Mouse (Mus musculus): ENCODE measurements around the gene Pmf1. TPM values are rescaled to one million over a fixed set of nuclear protein-coding genes. Genes with fewer than 3 reads are reported as not detected.
"Not testable (repeated sequence)": the region's sequence is repeated elsewhere in the genome, so short reads cannot be mapped to it uniquely, and the experiment has no call there.

The Pmf1 gene
- polyA plus RNA-seq, 1 experiment from 2014 or later = 127 TPM

DNA sequence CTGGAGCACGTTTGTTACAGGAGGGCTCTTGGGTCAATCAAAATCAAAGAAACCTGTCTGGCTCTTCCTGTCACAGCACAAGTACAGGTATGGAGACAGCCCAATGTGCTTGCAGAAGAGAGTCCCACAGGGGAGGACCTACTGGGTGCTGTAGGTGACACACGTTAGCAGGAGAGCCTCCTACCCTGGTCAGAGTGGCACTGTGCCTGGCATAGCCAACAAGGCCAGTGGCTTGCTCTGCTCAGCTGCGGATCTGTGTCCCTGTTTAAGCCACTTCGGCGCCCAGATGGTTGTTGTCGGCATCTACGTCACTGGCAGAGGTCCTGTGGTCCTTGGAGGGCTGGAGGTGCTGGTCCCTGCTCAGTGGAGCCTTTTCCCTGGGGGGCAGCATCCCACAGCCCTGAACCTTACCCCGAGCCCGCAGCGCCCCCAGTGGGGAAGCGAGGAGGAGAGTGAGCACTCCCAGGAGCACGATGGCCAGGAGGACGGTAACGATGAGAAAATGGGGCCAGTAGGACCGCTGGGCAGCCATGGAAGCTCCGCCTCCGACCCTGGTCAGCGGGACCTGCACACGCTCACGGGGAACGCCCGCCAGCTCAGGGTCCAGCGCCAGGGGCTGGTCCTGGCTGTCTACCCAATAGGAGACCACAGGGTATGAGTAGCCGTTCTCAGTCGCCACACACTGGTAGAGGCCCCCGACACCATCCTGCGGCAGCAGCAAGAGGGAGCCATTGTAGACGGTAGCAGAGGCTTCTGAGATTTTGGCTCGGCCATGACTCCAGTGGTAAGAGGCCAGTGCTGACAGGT lies 26.5 kb upstream of the Pmf1 start:
- Histone ChIP-seq H3K4me1 (peaks cover 34% of the 10 kb centered on the region), H3K27ac (peak overlapping the region; percentile 22; the same call in 1 of the 2 replicates), H3K36me3 (0 out of 2 replicates have a peak, but pooled peaks cover 3% of the 10 kb centered on the region), H3K4me2 (replicated peaks) (peak overlapping the region; percentile 64), H3K9me3 (no peaks in the 10 kb centered on the region), H3K4me3 (peak overlapping the region; percentile 35), H3K27me3 (no peaks in the 10 kb centered on the region), H3K9ac (peak overlapping the region; percentile 54)
- peak; percentile 84 for ATAC-seq (ENCODE audit: low FRiP score, low read depth)
- 9% methylated on average over 29 of the region's 29 CpGs for WGBS

DNA sequence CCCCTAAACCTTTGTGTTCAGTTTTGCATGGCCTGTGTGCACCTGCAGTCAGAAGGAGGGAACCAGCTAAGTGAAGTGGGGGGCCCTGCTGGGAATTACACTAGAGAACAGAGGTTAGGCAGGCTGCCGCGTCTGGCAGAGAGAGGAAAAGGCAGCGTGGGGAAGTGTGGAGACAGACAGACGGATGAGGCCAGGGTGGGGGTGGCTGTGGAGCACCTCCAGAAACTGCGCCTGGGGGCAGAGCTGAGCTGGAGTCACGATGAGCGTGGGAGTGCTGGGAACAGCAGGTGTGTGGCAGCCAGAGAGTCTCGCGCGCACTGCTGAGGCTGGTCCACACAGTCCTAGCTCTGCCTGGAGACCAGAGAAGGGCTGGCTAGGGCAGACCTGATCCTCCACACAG lies 25.4 kb upstream of the Pmf1 start:
- no peak for ATAC-seq (ENCODE audit: low FRiP score, low read depth)
- H3K9ac ChIP-seq = no peak overlapping the region
- 60% methylated on average over 10 of the region's 10 CpGs for WGBS
- H3K4me2 ChIP-seq (replicated peaks) = no peak overlapping the region
- no peak overlapping the region for H3K4me3 ChIP-seq
- peaks cover 28% of the 10 kb centered on the region for H3K4me1 ChIP-seq
- H3K27me3 ChIP-seq = no peaks in the 10 kb centered on the region
- no peak overlapping the region for H3K27ac ChIP-seq
- no peaks in the 10 kb centered on the region for H3K9me3 ChIP-seq
- H3K36me3 ChIP-seq = 0 out of 2 replicates have a peak, but pooled peaks cover 3% of the 10 kb centered on the region

DNA sequence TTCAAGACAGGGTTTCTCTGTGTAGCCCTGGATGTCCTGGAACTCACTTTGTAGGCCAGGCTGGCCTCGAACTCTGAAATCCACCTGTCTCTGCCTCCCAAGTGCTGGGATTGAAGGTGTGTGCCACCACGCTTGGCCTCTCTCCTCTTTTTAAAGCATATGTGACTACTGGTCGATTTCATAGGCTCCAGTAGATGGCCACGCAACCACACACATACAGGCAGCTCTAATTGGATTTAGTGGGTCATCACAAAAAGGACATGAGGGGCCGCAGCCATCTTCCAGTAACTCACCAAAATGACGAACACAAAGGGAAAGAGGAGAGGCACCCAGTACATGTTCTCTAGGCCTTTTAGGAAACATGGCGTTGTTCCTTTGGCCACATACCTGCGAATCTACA lies 18.5 kb upstream of the Pmf1 start:
- not testable (repeated sequence) for H3K9me3 ChIP-seq; H3K4me2 ChIP-seq (replicated peaks); H3K27me3 ChIP-seq; H3K9ac ChIP-seq; ATAC-seq (ENCODE audit: low FRiP score, low read depth); H3K36me3 ChIP-seq; H3K4me1 ChIP-seq; H3K27ac ChIP-seq; H3K4me3 ChIP-seq
- 77% methylated on average over 8 of the region's 8 CpGs for WGBS

DNA sequence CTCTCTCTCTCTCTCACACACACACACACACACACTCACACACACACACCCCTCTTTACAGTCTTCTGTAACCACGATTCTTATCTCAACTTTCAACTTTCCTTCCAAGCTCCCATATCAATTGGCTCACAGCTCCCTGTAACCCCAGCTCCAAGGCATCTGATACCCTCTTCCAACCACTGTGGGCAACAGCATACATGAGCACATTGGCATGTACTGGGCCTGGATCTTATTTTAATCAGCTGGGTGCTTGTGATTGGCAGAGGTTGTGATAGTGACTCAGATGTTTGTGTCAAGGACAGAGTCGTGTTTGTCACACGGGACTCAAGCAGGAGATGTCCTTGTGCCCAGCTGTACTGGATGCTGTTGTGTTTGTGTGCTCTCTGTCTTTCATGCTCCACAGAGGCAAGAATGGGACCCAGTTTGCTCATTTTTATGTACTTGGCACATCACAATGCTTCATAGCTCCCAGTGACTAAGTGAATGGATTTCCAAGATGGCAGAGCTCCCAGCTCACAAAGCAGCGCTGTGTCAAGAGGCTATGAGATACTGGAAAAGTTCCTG lies 17.3 kb upstream of the Pmf1 start:
- Histone ChIP-seq H3K9ac (no peak overlapping the region), H3K9me3 (no peaks in the 10 kb centered on the region), H3K27ac (no peak overlapping the region), H3K36me3 (no peaks in the 10 kb centered on the region), H3K4me1 (peaks cover 19% of the 10 kb centered on the region), H3K4me3 (no peak overlapping the region), H3K4me2 (replicated peaks) (no peak overlapping the region), H3K27me3 (no peaks in the 10 kb centered on the region)
- 82% methylated on average over 4 of the region's 4 CpGs for WGBS
- no peak for ATAC-seq (ENCODE audit: low FRiP score, low read depth)

DNA sequence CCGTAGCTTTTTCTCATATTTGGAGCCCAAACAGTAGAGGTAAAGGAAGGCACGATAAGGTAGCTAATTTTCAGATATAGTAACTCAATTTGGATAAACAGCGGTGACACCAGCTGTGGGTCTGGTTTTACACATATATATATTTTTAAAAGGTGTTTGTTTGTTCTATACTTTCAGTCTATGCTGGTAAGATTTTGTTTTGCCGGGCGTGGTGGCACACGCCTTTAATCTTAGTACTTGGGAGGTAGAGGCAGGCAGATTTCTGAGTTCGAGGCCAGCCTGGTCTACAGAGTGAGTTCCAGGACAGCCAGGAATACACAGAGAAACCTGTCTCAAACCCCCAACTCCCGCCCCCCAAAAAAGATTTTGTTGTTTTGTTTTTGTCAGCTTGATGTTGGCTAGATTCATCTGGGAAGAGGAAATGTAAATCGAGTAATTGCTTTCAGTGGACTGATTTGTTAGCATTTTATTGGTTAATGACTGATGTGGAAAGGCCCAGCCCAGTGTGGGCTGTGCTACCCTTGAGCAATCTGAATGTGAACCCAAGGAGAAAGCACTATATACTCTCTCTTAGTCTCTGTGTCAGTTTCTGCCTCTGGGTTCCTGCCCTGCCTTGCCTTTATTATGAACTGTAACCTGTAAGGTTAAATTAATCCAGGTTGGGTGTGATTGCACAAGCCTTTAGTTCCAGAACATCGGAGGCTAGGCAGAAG lies 15.7 kb upstream of the Pmf1 start:
- ATAC-seq (ENCODE audit: low FRiP score, low read depth) = no peak
- 82% methylated on average over 10 of the region's 10 CpGs for WGBS
- Histone ChIP-seq H3K4me1 (peaks cover 24% of the 10 kb centered on the region), H3K4me2 (replicated peaks) (peak overlapping the region; percentile 96; the same call in 1 of the 2 replicates), H3K4me3 (no peak overlapping the region), H3K9me3 (no peaks in the 10 kb centered on the region), H3K9ac (no peak overlapping the region), H3K27me3 (no peaks in the 10 kb centered on the region), H3K27ac (no peak overlapping the region), H3K36me3 (peaks cover 10% of the 10 kb centered on the region)

DNA sequence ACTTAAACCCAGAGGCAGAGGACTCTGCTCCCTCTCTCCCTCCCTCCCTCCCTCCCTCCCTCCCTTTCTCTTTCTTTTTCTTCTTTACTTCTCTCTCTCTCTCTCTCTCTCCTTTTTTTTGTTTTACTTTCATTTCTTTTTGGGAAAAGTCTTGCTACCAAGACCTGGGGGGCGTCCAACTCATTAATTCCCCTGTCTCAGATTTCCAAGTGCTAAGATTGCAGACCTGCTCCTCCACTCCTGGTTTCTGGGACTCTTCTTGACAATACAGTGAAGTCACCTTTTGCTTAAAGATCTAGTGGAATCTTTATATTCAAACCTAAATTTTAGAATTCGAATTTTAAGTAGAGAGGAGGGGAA lies 15.2 kb upstream of the Pmf1 start:
- peaks cover 24% of the 10 kb centered on the region for H3K4me1 ChIP-seq
- peaks cover 15% of the 10 kb centered on the region for H3K36me3 ChIP-seq
- peak overlapping the region; percentile 83 for H3K4me3 ChIP-seq
- no peaks in the 10 kb centered on the region for H3K9me3 ChIP-seq
- WGBS = 3% methylated on average over 2 of the region's 2 CpGs
- no peak overlapping the region; the same call in 1 of the 2 replicates for H3K9ac ChIP-seq
- H3K27me3 ChIP-seq = no peaks in the 10 kb centered on the region
- H3K4me2 ChIP-seq (replicated peaks) = peak overlapping the region; percentile 96; the same call in 1 of the 2 replicates
- no peak for ATAC-seq (ENCODE audit: low FRiP score, low read depth)
- H3K27ac ChIP-seq = no peak overlapping the region

DNA sequence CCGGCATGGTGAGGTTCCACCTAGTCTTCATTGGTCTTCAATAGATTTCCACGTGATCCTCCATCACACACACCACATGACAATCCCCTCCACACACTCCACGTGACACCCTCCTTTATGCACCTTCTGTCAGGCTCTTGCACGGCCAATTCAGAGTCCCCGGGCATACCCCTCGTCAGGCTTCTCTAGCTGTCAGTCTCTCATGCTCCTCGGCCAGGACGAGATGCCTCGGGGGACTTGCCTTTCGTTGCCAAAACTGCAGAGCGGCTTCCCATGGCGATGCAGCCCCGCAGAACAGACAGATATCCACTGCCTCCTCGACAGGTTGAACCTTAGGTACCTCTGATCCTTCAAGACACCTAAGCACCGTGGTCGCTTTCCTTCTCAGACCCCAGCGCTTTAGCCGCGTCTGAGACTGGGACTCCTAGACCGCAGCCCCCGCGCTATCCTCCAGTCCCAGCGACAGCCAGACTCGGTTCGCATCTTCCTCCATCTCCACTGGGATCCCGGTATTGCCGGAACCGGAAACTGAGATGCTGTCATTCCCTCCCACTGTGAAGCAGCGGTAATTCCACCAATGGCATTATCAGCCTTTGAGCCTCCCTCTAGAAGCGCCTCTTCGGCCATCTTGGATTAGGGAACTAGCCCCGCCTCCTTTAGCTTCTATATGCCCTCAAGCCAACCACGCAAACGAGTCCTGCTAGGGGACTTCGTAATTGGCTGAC lies 14.6 kb upstream of the Pmf1 start, which contains the start of gene Slc25a44:
Gene Slc25a44 (minus strand): TSS at position 535 of the 725 bp plus-strand sequence.
- peak within 1 kb of the TSS; percentile 83 for H3K4me3 ChIP-seq
- no peaks in the 10 kb centered on the region for H3K27me3 ChIP-seq
- peak within 1 kb of the TSS; percentile 96 for H3K4me2 ChIP-seq (replicated peaks)
- H3K9ac ChIP-seq = peak within 1 kb of the TSS; percentile 78
- under 1% methylated on average over 35 of the region's 35 CpGs for WGBS
- peaks cover 21% of the 10 kb centered on the region for H3K36me3 ChIP-seq
- no peaks in the 10 kb centered on the region for H3K9me3 ChIP-seq
- H3K4me1 ChIP-seq = peaks cover 24% of the 10 kb centered on the region
- peak; percentile 96 for ATAC-seq (ENCODE audit: low FRiP score, low read depth)
- no peak within 1 kb of the TSS; the same call in 1 of the 2 replicates for H3K27ac ChIP-seq

DNA sequence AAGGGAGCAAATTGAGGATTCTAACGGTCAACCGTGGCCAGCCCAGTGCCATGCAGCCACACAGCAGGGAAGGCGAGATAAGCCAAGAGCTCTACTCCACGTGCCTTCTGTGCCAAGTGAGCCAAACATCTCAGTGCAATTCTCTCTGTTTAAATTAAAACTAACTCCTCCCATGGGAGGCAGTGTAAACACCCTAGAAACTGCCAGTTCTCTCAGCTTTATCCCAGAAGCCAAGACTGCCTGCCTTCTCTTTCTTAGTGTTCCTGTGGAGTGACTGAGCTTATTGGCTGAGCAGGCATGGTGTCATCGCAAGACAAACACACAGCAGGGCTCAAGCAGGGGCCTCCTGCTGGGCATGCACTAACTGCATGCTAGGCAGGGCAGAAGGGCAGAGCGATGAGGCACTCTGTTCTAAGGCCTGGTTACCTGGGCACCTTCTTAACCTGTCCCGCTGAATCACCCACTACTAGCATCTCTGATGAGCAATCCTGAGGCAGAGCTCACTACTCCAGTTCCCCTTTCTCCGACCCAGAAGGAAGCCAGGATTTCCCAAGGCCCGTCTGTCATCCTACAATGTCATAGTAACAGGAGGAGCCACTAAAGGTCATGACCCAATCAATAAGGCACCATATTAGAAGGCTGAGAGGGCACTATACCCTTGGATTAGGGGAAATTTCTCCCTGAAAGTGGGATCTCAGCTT lies 12.0 kb upstream of the Pmf1 start:
- ATAC-seq (ENCODE audit: low FRiP score, low read depth) = no peak
- H3K36me3 ChIP-seq = peaks cover 47% of the 10 kb centered on the region
- peaks cover 24% of the 10 kb centered on the region for H3K4me1 ChIP-seq
- H3K9ac ChIP-seq = peak overlapping the region; percentile 45
- H3K9me3 ChIP-seq = no peaks in the 10 kb centered on the region
- H3K27me3 ChIP-seq = no peaks in the 10 kb centered on the region
- no peak overlapping the region for H3K27ac ChIP-seq
- H3K4me3 ChIP-seq = no peak overlapping the region
- WGBS = 49% methylated on average over 9 of the region's 9 CpGs
- peak overlapping the region; percentile 21; the same call in 1 of the 2 replicates for H3K4me2 ChIP-seq (replicated peaks)

DNA sequence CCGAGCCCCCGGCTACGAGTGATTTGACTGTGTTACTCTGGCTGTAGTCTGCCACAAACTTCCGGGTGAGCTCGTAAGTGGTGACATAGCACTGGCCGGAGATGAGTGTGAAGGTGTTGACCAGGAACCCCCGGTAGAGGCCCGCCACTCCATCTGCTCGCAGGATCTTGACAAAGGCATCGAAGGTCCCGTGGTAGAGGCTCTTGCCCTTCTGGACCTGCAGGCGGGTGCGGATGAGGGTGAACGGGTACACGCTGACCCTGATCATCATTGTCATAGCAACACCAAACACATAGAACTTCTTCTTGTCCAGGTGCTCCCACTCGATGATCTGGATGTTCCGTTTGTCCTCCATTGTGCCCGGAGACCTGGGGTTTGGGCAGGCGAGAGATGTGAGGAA lies 10.6 kb upstream of the Pmf1 start:
- H3K36me3 ChIP-seq = peaks cover 61% of the 10 kb centered on the region
- 94% methylated on average over 19 of the region's 19 CpGs for WGBS
- no peaks in the 10 kb centered on the region for H3K27me3 ChIP-seq
- H3K4me1 ChIP-seq = peaks cover 24% of the 10 kb centered on the region
- no peak overlapping the region for H3K4me2 ChIP-seq (replicated peaks)
- ATAC-seq (ENCODE audit: low FRiP score, low read depth) = no peak
- H3K9ac ChIP-seq = no peak overlapping the region
- no peak overlapping the region for H3K4me3 ChIP-seq
- no peak overlapping the region for H3K27ac ChIP-seq
- no peaks in the 10 kb centered on the region for H3K9me3 ChIP-seq

DNA sequence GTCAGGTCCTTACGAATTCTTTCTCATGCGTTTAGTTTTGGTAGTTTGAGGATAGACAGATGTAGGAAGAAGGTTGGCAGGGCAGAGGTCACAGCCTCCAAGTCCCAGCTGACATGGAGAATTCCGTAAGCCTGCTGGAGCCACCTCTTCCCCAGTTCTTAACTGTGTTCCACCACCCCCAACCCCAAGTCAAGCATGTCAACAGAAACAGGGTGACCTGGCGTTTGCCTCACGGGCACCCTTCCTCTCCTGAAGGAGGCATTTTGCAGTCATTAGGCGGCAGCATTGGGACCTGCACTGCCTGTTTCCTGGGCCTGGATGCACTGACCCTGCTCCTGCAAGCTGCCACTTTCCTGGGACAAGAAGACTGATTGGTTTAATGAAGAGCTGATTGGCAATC lies 7.9 kb upstream of the Pmf1 start:
- Histone ChIP-seq H3K27ac (no peak overlapping the region), H3K27me3 (no peaks in the 10 kb centered on the region), H3K9ac (no peak overlapping the region), H3K4me3 (no peak overlapping the region), H3K36me3 (peaks cover 86% of the 10 kb centered on the region), H3K4me2 (replicated peaks) (no peak overlapping the region), H3K9me3 (no peaks in the 10 kb centered on the region), H3K4me1 (peaks cover 10% of the 10 kb centered on the region)
- WGBS = 83% methylated on average over 6 of the region's 6 CpGs
- ATAC-seq (ENCODE audit: low FRiP score, low read depth) = no peak

DNA sequence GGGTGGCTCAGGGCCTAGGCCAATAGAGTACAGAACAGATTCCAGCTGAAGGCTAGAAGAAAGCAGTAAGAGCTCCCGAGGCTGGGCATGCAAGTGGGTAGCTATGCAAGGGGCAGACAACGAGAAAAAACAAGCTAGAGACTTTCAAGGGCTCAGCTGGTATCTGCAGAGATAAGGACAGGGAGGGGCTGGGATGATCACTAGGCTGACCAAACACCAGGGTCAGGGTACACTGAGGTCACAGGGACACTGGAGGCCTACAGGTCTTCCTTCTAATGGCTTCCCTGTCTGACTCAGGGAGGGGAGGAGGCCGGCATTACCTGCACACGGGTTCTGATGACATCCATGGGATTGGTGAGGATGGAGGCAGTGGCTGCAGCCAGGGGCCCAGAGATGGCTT lies 5.5 kb upstream of the Pmf1 start:
- WGBS = 97% methylated on average over 4 of the region's 4 CpGs
- H3K4me3 ChIP-seq = no peak overlapping the region
- H3K27ac ChIP-seq = no peak overlapping the region
- H3K9ac ChIP-seq = no peak overlapping the region
- no peaks in the 10 kb centered on the region for H3K27me3 ChIP-seq
- peaks cover 4% of the 10 kb centered on the region for H3K4me1 ChIP-seq
- peaks cover 96% of the 10 kb centered on the region for H3K36me3 ChIP-seq
- no peak overlapping the region for H3K4me2 ChIP-seq (replicated peaks)
- H3K9me3 ChIP-seq = no peaks in the 10 kb centered on the region
- ATAC-seq (ENCODE audit: low FRiP score, low read depth) = no peak
